Mouse (Mus musculus) lung, postnatal 10 days (tissue): ENCODE data around the gene Ang.

Source experiments
- DNase-seq: peaks from one replicate; pipeline ENCODE4 v3.0.0; 2021

Ang gene

GRCm38 (mm10) chr14:51090921-51091900 lies at the start of gene Ang, which contains the start of gene Rnase4:
Ang (plus strand) TSS chr14:51091150.
Rnase4 (plus strand) TSS chr14:51091077.
- peak; percentile 86 for DNase-seq

DNA sequence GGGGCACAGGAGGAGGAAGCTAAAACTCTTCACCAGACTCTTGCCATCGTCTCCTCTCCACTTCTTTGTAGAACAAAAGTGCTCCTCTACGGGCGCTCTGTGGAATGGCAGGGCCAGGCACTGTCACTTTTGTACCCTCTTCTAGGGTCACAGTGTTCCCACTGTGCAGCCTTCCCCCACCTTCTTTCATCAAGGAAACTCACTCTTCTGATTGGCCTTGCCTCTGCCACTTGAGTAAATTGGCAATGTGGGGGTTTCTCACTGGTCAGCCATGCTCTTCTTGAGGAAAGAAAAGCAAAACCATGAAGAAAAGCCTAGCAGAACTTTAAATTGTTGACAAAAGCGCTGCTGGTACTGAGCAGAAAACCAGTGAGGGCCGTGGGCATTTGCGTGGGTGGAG lies 49.2 kb upstream of the Ang start, which contains the start of gene Rnase9:
Rnase9 (minus strand) TSS at position 101 of the 400 bp plus-strand sequence.
- no peak for DNase-seq

- peak; percentile 16 for DNase-seq
Measured at GRCm38 (mm10) chr14:51047846-51048245, 43.1 kb upstream of the Ang start.

DNA sequence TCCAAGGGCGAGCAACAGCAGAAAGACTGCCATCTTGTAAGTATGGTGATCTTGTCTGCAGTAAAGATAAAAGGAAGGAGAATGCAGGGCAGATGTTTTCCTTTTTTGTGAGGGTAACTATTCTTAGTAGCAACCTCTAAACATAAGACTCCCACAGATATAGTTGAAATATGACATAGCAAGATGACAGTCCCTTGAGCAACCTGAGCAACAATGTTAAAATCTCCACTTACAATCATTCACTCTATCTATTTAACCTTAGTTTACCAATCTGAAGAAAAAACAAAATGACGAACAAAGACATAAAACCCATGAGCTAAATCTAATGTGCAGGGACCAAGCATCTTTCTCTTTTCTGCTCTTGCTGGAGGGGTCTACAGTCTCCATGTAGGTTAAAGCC lies 40.9 kb upstream of the Ang start, which contains the start of gene Rnase11:
Rnase11 (minus strand) TSS at position 101 of the 400 bp plus-strand sequence.
- no peak for DNase-seq

DNA sequence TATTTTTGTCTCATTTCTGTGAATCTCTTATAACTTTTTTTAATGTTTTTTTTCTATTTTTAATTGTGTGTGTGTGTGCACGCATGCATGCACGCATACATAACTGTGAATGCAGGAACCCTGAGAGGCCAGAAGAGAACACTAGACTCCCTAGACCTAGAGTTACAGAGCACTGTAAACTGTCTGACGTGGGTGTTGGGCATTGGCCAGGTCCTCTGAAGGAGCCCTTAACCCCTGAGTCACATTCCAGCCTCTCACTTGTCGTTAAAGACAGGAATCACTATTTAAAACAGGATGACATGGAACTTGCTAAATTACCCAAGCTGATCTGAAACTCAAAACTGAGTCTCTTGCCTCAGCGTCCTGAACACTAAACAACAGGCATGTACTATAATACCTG lies 39.0 kb upstream of the Ang start:
- DNase-seq: peak; percentile 28

- DNase-seq: no peak
Measured at GRCm38 (mm10) chr14:51053176-51053575, 37.8 kb upstream of the Ang start.

DNA sequence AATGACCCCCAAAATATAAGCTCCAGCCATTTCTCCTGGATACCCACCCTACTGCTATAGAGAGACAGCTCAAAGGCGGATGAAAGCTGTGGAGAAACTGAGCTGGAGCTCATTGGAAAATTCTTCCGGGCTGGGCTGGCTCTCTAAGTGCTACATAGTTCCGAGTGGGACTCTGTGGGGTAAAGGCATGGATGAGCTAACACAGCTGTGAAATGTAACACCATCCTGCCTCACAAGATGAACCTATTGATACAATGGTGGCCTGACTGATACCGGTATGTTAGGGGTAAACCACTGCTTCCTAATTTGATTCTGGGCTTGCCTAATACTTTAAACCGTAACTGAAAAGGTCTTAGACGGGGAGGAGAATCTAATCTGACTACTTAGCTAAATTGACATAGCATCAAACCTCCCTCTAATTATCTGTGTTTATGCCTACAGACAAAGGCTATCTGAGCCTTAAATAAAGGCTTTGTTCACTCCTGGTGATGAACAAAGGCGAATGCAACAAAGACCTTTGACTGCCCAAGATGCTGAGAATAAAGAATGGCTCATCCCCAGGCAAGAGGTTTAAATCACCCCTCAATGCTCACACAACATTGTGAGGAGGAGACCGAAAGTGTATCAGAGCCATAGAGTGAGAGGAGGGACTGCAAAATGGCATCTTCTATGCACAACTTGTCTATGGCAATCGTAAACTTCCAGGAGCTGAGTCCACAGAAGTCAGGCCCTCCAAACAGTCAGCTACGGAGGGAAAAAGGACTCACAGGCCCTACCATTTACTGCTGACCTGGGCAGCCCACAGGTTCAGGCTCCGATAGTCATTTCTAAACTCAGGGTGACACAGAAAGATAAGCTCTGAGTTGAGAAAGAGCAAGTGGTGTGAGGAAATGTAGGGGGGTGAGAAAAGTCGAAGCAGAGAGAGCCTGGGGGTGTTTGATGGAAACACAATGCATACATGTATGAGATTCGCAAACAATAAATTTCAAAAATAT lies 36.4 kb upstream of the Ang start:
- no peak for DNase-seq

- no peak for DNase-seq
Measured at GRCm38 (mm10) chr14:51057401-51057831, 33.5 kb upstream of the Ang start, which contains the start of gene Rnase12. Rnase12 (minus strand) TSS chr14:51057661.

DNA sequence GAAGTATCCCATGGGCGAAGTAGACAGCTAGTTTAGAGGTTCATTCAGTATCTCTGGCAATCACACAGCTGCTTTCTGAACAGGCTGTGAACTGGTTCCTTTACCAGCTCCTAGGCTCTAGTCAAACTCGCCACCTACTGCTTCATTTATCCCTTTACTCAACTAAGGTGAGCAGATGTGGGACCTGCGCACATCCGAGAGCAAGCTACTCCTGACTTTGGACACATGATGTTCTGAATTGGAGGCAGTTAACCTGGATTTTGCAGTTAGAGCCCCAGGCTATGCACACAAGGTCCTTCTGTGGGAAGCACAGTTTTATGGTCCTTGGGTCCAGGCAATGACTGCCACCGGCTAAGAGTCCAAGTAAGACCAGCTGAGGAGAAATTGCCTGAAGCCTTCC lies 30.2 kb upstream of the Ang start:
- DNase-seq: no peak

- DNase-seq: no peak
Measured at GRCm38 (mm10) chr14:51068956-51069355, 22.0 kb upstream of the Ang start.

DNA sequence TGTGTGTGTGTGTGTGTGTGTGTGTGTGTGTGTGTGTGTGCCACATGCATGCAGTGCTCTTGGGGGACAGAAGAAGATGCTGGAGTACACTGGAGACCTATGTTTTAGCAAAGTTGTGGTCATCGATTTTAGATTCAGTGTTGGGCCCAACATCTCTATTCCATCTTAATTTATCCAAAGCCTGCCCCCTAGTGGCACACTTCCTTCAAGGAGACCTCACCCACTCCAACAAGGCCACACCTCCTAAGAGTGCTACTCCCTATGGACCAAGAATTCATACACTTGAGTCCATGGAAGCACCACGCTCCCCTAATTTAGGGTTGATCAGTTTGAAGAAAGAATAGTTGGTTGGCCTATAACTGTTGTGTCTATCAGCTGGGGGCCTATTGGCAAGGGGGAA lies 21.3 kb upstream of the Ang start:
- peak; percentile 74 for DNase-seq

- no peak for DNase-seq
Measured at GRCm38 (mm10) chr14:51074335-51074734, 16.6 kb upstream of the Ang start, which contains the start of gene Olfr750. Olfr750 (minus strand) TSS chr14:51074435.

DNA sequence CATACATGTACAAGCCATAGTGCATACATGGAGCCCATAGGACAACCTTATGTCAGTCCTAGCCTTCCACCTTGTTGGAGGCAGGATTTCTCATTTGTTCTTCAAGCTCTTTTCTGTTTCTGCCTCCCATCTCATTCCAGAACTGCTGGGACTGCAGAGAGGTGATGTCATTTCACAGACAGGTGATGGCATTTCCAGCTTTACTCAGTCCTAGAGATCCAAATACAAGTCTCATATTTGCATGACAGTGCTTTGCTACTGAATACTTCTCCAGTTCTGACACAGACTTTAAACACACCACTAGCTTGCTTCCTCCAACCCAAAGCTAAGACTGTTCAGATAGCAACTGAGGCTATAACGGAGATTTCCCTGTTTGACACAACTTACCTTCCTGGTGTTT lies 11.8 kb upstream of the Ang start:
- DNase-seq: no peak

GRCm38 (mm10) chr14:51081035-51081434 lies 9.9 kb upstream of the Ang start:
- no peak for DNase-seq

GRCm38 (mm10) chr14:51082599-51083581 lies 8.1 kb upstream of the Ang start:
- DNase-seq: peak; percentile 56

DNA sequence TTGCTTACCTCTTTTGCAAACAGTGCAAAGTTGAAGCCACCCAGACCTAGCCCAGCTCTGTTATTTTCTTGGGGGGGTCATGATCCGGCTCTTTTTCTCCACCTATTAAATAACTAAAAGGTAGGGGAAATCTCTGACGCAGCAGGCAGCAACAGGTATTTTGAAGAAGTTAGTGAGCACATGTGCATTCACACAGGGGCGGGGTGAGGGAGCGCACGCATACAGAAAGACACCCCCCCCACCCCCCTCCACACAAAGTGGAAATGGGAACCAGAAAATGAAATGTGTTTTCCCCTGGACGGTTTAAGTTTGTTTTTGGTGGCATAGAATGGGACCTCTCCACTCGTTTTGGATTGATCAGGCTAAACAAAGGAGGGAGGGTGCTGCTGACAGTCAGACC lies 7.1 kb upstream of the Ang start:
- DNase-seq: no peak

- DNase-seq: no peak
Measured at GRCm38 (mm10) chr14:51085086-51085485, 5.9 kb upstream of the Ang start.

GRCm38 (mm10) chr14:51085911-51086310 lies 5.0 kb upstream of the Ang start:
- no peak for DNase-seq

- no peak for DNase-seq
Measured at GRCm38 (mm10) chr14:51087762-51088161, 3.2 kb upstream of the Ang start.

DNA sequence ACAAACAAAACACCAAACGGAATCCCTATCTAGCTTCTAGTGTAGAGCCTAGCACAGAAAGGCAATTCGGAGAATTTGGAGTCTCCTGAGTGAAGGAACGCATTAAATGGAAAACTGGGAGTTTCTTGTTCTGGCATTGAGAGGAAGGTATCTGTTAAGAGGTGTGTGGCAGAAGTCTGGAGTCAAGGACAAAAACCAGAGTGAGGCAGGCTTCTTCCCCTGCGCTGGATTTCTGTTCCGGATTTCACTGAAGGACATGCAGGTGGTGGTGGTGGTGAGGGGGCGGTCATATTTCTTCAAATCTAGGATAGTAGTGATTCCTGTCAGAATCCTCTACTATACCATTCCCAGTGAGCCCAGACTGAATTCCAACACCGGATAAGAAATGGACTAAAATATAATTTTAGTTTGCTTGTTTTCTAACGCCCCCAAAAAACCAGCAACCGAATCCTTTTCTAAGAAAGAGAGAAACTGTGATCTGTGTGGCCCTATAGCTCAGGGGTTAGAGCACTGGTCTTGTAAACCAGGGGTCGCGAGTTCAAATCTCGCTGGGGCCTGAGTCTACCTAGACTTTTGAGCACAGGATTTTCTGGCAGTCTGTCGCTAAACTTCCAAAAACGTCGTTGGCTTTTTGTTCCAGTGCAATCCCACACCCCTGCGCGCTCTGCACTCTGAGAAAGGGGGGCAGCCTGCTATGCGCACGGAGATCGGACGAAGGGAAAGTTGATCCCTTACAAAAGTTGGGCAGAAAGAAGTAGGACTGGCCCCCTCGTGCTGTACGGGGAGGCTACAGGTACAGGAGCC lies 2.6 kb upstream of the Ang start:
- DNase-seq: peak; percentile 88
